Mouse (Mus musculus) liver, embryonic 14.5 days (tissue): ENCODE data around the gene Nenf.

Experiments
- CTCF ChIP-seq: IDR thresholded peaks from 2 replicates; pipeline ENCODE4 v1.5.1; 2016; ENCODE audit warnings: antibody characterized with exemption, low read depth, control low read depth
- EP300 ChIP-seq: IDR thresholded peaks from 2 replicates; pipeline ENCODE4 v1.6.1; 2016; ENCODE audit warnings: antibody characterized with exemption, low read depth

GRCm38 (mm10) chr1:191268797-191269647 lies 49.0 kb downstream of the Nenf start:
- TF ChIP-seq EP300 (no peak), CTCF (no peak)
